In the genomic region with DNA sequence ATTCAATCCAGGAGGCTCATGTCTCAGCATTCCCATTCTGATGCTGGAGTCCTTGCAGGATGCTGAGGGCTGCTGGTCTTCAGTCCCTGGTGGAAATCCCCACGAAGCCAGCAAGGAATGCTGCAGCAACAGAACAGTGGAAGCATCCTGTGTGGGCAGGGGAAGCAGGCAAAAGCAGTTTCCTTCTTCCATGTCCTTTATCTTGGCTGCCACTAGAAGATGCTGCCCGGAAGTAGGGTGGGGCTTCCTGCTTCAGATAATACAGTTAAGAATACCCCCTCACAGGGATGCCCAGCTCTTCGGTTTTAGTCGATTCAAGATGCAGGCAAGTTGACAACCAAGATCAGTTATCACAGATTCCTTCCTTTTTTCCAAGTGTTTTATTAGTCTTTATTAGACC, we compare ENCODE assay signal across 18 mouse cellular contexts.
"Had no signal": no experiment of that assay in that cellular context is flagged by ENCODE, and none has a peak within 500 bp of the region (broad histone marks: within the 10 kb centered on the region; RNA-seq: fewer than 3 reads in every experiment).

No protein-coding gene starts in this region.

- H3K4me1 ChIP-seq: hindbrain, embryonic 12.5 days; midbrain, embryonic 15.5 days; neural tube, embryonic 12.5 days had no signal

- H3K4me3 ChIP-seq: hindbrain, embryonic 12.5 days; limb, embryonic 12.5 days; liver, embryonic 13.5 days; megakaryocyte, embryonic 14.5 days; midbrain, embryonic 15.5 days; neural tube, embryonic 12.5 days; stomach, embryonic 15.5 days had no signal

- H3K9ac ChIP-seq: hindbrain, embryonic 12.5 days; limb, embryonic 12.5 days; liver, embryonic 13.5 days; liver, postnatal 0 days; midbrain, embryonic 15.5 days; neural tube, embryonic 12.5 days; stomach, embryonic 15.5 days had no signal

- H3K9me3 ChIP-seq: hindbrain, embryonic 12.5 days; limb, embryonic 12.5 days; liver, embryonic 13.5 days; megakaryocyte, embryonic 14.5 days; midbrain, embryonic 15.5 days; neural tube, embryonic 12.5 days; stomach, embryonic 15.5 days had no signal

- H3K27me3 ChIP-seq: hindbrain, embryonic 12.5 days; limb, embryonic 12.5 days; liver, embryonic 13.5 days; megakaryocyte, embryonic 14.5 days; midbrain, embryonic 15.5 days; neural tube, embryonic 12.5 days; stomach, embryonic 15.5 days had no signal

- ATAC-seq: hindbrain, embryonic 16.5 days; inflammation-experienced regulatory T-cells, adult 6 months; liver, postnatal 0 days; midbrain, embryonic 15.5 days had no signal

- DNase-seq: layer of hippocampus, postnatal 36 days; liver; liver, embryonic 13.5 days; liver, postnatal 0 days; retina, postnatal 1 day; right cerebral cortex, postnatal 4 days; spleen, adult 18-20 months; thymus, adult 2 months; thymus, postnatal 25 days had no signal

- H3K4me2 ChIP-seq: hindbrain, embryonic 12.5 days; limb, embryonic 12.5 days; liver, embryonic 13.5 days; midbrain, embryonic 11.5 days; midbrain, embryonic 15.5 days; neural tube, embryonic 12.5 days; stomach, embryonic 15.5 days had no signal

- H3K27ac ChIP-seq: hindbrain, embryonic 12.5 days; limb, embryonic 12.5 days; liver, embryonic 13.5 days; midbrain, embryonic 15.5 days; neural tube, embryonic 12.5 days; stomach, embryonic 15.5 days had no signal

- H3K36me3 ChIP-seq: hindbrain, embryonic 12.5 days; limb, embryonic 12.5 days; liver, embryonic 13.5 days; midbrain, embryonic 15.5 days; neural tube, embryonic 12.5 days; stomach, embryonic 15.5 days had no signal
